Mouse (Mus musculus): ENCODE results near the gene Ctxn1.

- TF ChIP-seq CTCF (IDR thresholded peaks at IDR 0.05; ENCODE audit: low read depth, low read length) (no peak), GATA1 (IDR thresholded peaks at IDR 0.05; ENCODE audit: borderline replicate concordance, low read length) (no peak), GATA2 (IDR thresholded peaks at IDR 0.05; ENCODE audit: borderline replicate concordance, low read depth, low read length) (no peak)
Measured at GRCm38 (mm10) chr8:4213210-4214005, 45.7 kb downstream of the Ctxn1 start.

Data from G1E (cell line).